Mouse (Mus musculus) duodenum, adult 2 months (tissue): ENCODE results near the gene Mterf2. TPM values are rescaled to one million over a fixed set of nuclear protein-coding genes. Genes with fewer than 3 reads are reported as not detected.

Experiments used
- polyA plus RNA-seq: library from polyadenylated mRNA; depleted of rRNA; stranded (reverse); fragments of >200 nt; gene quantifications from 2 replicates; pipeline ENCODE4 v1.2.3, GENCODE M21; 2012; ENCODE audit warnings: low replicate concordance; rRNA removed

The Mterf2 gene
- polyA plus RNA-seq: 2.9 and 3.5 TPM in 2 replicates

DNA sequence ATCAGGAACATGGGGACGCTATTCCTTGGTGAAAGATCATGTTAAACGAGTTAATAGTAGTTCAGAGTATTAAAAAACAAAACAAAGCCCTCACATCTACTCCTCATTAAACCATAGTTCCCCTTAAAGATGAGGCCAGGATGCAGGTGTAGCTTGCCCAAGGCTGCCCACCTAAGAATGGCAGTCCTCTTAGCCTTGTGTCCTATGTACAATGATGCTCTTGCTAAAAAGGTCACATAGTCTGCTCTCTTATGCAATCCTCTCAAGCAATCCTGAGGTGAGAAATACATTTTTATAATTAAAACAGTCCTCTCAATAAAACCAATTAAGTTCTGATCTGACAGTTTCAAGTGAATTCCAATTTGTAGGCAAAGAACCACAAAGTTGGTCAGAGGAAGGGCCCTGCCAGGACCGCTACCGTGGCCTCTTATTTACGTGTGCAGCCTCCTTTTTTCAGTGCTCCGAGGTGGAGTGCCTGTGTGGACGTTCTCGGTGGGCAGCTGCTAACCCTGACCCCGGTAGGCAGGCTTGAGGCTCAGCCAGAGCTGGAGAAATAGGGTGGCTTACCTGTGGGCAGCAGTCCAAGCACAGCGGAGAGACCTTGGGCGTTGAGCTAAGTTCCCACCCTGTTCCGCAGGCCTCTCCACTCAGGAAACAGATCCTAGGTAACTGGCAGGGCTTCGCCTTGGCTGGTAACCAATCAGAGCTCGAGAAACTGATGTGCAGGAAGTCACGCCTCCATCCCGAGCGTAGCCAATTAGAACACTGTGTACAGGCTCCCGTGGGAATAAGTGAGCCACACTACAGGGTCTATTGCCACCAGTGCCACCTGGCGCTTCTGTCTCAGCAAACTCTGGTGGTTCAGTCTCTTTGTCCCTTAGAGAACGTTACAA, at the start of gene Mterf2:
Gene Mterf2, minus strand, starts transcription at position 633 of the 893 bp plus-strand sequence.

DNA sequence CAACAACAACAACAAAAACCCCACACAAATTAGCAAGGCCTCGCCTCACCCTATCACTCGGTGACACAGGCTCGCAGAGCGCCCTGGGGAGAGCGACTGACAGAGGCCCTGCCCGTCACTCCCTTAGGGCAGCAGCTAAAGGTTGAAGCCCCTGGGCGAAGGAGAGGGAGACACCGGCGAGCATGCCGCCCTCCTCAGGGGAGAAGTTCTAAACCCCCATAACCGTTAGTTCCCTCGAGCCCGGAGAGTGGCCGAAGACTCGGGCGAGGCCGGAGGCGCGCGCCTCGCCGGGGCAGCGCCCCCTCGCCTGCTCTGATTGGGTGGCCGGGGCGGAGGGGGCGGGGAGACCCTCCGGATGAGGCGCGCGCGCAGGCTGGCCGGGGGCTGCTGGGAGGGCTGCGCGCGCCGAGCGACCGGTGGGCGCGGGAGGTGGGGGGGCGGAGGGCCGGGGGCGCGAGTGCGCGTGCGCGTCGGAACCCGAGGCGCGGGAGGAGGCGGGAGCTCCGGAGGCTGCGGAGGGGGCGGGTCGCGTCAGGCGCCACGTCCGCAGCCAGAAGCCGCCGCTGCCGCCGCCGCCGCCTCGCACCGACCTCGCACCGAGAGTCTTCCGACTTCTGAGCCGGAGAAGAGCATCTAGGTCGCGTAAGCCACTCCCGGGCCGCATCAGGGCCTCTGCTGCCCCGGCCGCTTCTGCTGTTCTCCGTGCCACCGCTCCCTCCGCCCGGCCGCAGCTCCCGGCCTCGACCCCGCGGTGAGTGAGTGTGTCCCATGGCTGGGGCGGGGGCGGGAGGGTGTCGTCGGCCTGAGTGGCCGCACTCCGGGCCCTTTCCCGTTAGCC, 25.4 kb downstream of the Mterf2 start, which contains the start of the genes Fhl4 and Tmem263:
Gene Fhl4, minus strand, starts transcription at position 249 of the 838 bp plus-strand sequence.
Gene Tmem263, plus strand, starts transcription at position 381 of the 838 bp plus-strand sequence.

Other genes starting within 250 kb of the Mterf2 start
- gene Ric8b, start 210.4 kb downstream of the Mterf2 start, polyA plus RNA-seq: 3.0 and 3.8 TPM in 2 replicates
- gene Fhl4, start 25.5 kb downstream of the Mterf2 start, polyA plus RNA-seq: not detected in 2 replicates
- gene Tmem263, start 25.4 kb downstream of the Mterf2 start, polyA plus RNA-seq: 13.6 and 20.1 TPM in 2 replicates
- gene Cry1, start 57.0 kb upstream of the Mterf2 start, polyA plus RNA-seq: 3.4 and 9.1 TPM in 2 replicates